Mouse (Mus musculus) limb, embryonic 10.5 days (tissue): ENCODE data around the gene Mrps33. TPM values are rescaled to one million over a fixed set of nuclear protein-coding genes. Genes with fewer than 3 reads are reported as not detected.

Source experiments
- DNase-seq: peaks from one replicate; pipeline ENCODE4 v3.0.0-alpha.2; 2017; ENCODE audit warnings: low spot score
- H3K27ac ChIP-seq: fragments of 300-500 bp; sonication (generic); 2 replicates; pipeline ENCODE4 v1.5.1; 2016; ENCODE audit warnings: mild to moderate bottlenecking
- H3K27me3 ChIP-seq: fragments of 300-500 bp; sonication (generic); 2 replicates; pipeline ENCODE4 v1.6.1; 2016; ENCODE audit warnings: low read depth, mild to moderate bottlenecking; ENCODE audit not compliant: poor library complexity, severe bottlenecking
- H3K36me3 ChIP-seq: fragments of 300-500 bp; sonication (generic); 2 replicates; pipeline ENCODE4 v1.6.1; 2016; ENCODE audit warnings: mild to moderate bottlenecking, moderate library complexity
- H3K4me1 ChIP-seq: fragments of 300-500 bp; sonication (generic); 2 replicates; pipeline ENCODE4 v1.6.1; 2016
- H3K4me3 ChIP-seq: fragments of 300-500 bp; sonication (generic); 2 replicates; pipeline ENCODE4 v1.5.1; 2016; ENCODE audit warnings: mild to moderate bottlenecking, moderate library complexity
- H3K9me3 ChIP-seq: fragments of 300-500 bp; sonication (generic); replicated peaks from 2 replicates; pipeline ENCODE4 v1.6.1; 2016; ENCODE audit warnings: mild to moderate bottlenecking
- WGBS: fragments of 180-500 bp; shearing (Covaris S2); methylation state at CpG from one replicate; pipeline ENCODE4 v1.1.7; 2016; 5-methylcytosine and 5-hydroxymethylcytosine counted together
- polyA plus RNA-seq: library from polyadenylated mRNA; unstranded; fragments of >200 nt; fragmentation: Nextera tagmentation; extraction: Ambion mirVana; gene quantifications from 2 replicates; pipeline ENCODE4 v1.2.1, GENCODE M21; 2016

Gene Mrps33
- polyA plus RNA-seq, 1 experiment from 2014 or later, result 186 TPM

GRCm38 (mm10) chr6:39757229-39757628, 53.6 kb downstream of the Mrps33 start:
- peaks cover 6% of the 10 kb centered on the region for H3K4me1 ChIP-seq
- H3K27me3 ChIP-seq, result no peaks in the 10 kb centered on the region
- WGBS, result 81% methylated on average over 2 of the region's 2 CpGs
- no peak for DNase-seq
- H3K36me3 ChIP-seq, result no peaks in the 10 kb centered on the region
- H3K9me3 ChIP-seq, result no peaks in the 10 kb centered on the region
- no peak overlapping the region for H3K27ac ChIP-seq
- H3K4me3 ChIP-seq, result no peak overlapping the region

Other genes with a start within 250 kb of the Mrps33 start
- 17.3 and 25.6 TPM in 2 replicates for gene Adck2, start 237.1 kb downstream of the Mrps33 start, polyA plus RNA-seq
- gene Gm42420, start 225.2 kb downstream of the Mrps33 start, polyA plus RNA-seq, result 0.79 and 1.7 TPM in 2 replicates
- 290 and 296 TPM in 2 replicates for gene Ndufb2, start 218.4 kb downstream of the Mrps33 start, polyA plus RNA-seq
- 16.0 and 19.9 TPM in 2 replicates for gene Braf, start 85.5 kb downstream of the Mrps33 start, polyA plus RNA-seq
- not detected in 2 replicates for gene Tmem178b, start 62.3 kb upstream of the Mrps33 start, polyA plus RNA-seq